Mouse (Mus musculus): ENCODE results near the gene Opcml. TPM values are rescaled to one million over a fixed set of nuclear protein-coding genes. Genes with fewer than 3 reads are reported as not detected.

Opcml gene
- polyA plus RNA-seq (2012; rRNA removed), result 0.04 and 0.17 TPM in 2 replicates

DNA sequence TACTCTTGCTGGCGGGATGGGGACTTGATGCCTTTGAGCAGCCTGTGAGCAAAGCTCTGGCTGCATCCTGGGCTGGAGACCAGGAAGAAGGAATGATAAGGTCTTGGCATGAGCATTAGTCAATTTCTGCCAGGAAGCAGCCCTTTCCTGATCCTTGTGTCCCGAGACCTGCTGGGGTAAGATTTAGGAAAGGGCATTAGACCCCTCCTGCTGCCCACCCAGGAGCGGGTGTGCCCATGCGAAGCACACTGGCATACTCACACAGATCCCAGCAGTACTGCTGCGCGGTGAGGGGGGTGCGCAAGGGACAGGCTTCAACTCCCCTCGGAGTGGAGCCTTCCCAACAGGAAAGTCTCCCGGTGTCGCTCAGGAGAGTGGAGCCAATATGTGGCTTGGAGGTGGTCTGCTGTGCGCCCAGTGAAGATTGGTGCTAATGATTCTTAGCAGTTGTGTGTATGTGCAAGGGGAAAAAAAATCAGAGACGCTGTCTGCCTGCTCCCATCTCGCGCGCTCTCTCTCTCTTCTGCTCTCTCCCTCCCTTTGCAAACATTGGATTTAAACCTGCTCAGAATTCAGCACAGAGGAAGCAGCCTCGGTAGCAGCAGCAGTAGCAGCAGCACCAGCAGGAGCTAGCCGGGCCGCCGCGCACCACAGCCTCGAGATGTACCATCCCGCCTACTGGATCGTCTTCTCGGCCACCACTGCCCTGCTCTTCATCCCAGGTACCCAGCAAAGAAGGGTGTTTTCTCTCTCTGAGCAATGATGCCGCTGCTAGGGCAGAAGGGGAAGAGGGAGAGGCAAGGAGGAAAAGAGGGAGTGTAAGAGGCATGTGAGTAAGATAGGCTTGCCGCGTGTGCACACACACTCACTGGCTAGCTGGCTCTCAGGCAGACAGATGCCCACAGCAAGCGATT is at the start of gene Opcml:
Opcml (plus strand) TSS at position 51 of the 914 bp plus-strand sequence.
- no peak for TF ChIP-seq CTCF (IDR thresholded peaks at IDR 0.05; ENCODE audit: extremely low read depth, insufficient read length, insufficient replicate concordance, low read depth, low read length)
- no peak for TF ChIP-seq POLR2A (IDR thresholded peaks at IDR 0.05; ENCODE audit: low read depth, low read length)
- 4% methylated on average over 28 of the region's 28 CpGs for WGBS
- Histone ChIP-seq H3K4me3 (ENCODE audit: low read depth, low read length) (peak within 1 kb of the TSS; percentile 21; the same call in 1 of the 2 replicates), H3K27me3 (ENCODE audit: control insufficient read depth, insufficient read depth, low read length) (no peaks in the 10 kb centered on the region), H3K4me1 (ENCODE audit: control insufficient read depth, insufficient read depth, insufficient read length, low read length) (no peaks in the 10 kb centered on the region), H3K27ac (ENCODE audit: insufficient read depth, low read depth, low read length) (no peak within 1 kb of the TSS), H3K36me3 (ENCODE audit: control insufficient read depth, insufficient read depth, low read length) (no peaks in the 10 kb centered on the region)

DNA sequence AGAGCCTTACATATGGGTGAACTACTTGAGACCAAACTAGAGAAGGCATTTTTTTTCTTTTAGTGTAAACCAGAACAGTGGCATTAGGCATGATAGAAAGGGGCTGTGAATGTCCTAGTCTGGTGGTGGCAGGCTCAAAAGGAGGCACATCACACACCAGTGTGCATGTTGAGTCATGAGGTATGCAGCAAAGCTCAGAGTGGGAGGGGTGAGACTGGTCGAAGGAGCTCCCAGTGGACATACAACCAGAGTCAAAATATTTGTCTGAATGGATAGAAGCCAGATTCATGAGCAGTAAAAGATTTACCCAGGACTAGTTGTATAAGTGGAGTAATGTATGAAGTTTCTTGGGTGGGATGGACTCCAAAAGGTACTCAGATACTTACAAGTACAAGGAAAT is 31.9 kb upstream of the Opcml start:
- Histone ChIP-seq H3K27me3 (ENCODE audit: control insufficient read depth, insufficient read depth, low read length) (no peaks in the 10 kb centered on the region), H3K4me3 (ENCODE audit: low read depth, low read length) (no peak overlapping the region), H3K27ac (ENCODE audit: insufficient read depth, low read depth, low read length) (no peak overlapping the region), H3K36me3 (ENCODE audit: control insufficient read depth, insufficient read depth, low read length) (no peaks in the 10 kb centered on the region), H3K4me1 (ENCODE audit: control insufficient read depth, insufficient read depth, insufficient read length, low read length) (no peaks in the 10 kb centered on the region)
- 61% methylated on average over 1 of the region's 1 CpGs for WGBS
- TF ChIP-seq POLR2A (IDR thresholded peaks at IDR 0.05; ENCODE audit: low read depth, low read length) (no peak), CTCF (IDR thresholded peaks at IDR 0.05; ENCODE audit: extremely low read depth, insufficient read length, insufficient replicate concordance, low read depth, low read length) (no peak)

DNA sequence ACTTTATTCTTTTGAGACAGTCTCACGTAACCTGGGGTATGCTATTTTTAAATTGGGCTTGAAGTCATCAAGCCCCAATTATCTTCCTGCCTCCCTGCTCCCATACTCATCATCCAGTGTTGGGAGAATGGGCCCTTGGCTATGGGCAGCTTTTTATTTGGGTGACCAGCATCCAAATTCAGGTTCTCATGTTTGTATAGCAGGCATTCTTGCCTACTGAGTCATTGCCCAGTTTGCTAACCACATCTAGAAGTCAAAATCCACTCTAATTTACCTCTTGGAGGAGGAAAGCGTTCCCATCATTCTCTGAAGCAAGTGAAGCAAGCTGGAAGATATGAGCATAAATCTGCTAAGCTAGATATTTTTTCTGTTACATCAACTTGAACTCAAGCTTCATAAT is 29.4 kb upstream of the Opcml start:
- Histone ChIP-seq H3K27ac (ENCODE audit: insufficient read depth, low read depth, low read length) (no peak overlapping the region), H3K4me3 (ENCODE audit: low read depth, low read length) (no peak overlapping the region), H3K36me3 (ENCODE audit: control insufficient read depth, insufficient read depth, low read length) (no peaks in the 10 kb centered on the region), H3K27me3 (ENCODE audit: control insufficient read depth, insufficient read depth, low read length) (no peaks in the 10 kb centered on the region), H3K4me1 (ENCODE audit: control insufficient read depth, insufficient read depth, insufficient read length, low read length) (no peaks in the 10 kb centered on the region)
- WGBS, result 77% methylated on average over 2 of the region's 2 CpGs
- no peak for TF ChIP-seq CTCF (IDR thresholded peaks at IDR 0.05; ENCODE audit: extremely low read depth, insufficient read length, insufficient replicate concordance, low read depth, low read length)

DNA sequence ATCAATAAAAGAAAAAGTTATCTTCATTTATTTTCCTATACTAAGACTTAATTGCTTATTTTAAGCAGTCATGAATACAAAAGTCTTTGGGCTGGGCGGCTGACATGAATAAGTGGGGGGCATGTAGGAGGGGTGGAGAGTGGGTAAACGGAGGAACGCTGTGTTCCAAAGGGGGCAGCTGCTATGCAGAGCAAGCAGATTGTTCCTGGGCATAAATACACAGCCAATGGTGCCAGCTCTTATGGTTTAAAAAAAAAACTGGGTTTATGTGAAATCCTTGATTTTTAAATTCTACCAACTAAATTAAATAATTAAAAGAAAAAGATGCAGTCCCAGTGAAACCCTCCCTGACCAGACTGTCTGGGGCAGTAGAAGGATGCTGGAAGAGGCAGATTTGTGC is 24.1 kb upstream of the Opcml start:
- Histone ChIP-seq H3K4me1 (ENCODE audit: control insufficient read depth, insufficient read depth, insufficient read length, low read length) (no peaks in the 10 kb centered on the region), H3K4me3 (ENCODE audit: low read depth, low read length) (no peak overlapping the region), H3K27ac (ENCODE audit: insufficient read depth, low read depth, low read length) (no peak overlapping the region), H3K27me3 (ENCODE audit: control insufficient read depth, insufficient read depth, low read length) (no peaks in the 10 kb centered on the region; the same call in 1 of the 2 replicates), H3K36me3 (ENCODE audit: control insufficient read depth, insufficient read depth, low read length) (no peaks in the 10 kb centered on the region)
- 84% methylated on average over 3 of the region's 3 CpGs for WGBS
- TF ChIP-seq CTCF (IDR thresholded peaks at IDR 0.05; ENCODE audit: extremely low read depth, insufficient read length, insufficient replicate concordance, low read depth, low read length) (no peak), POLR2A (IDR thresholded peaks at IDR 0.05; ENCODE audit: low read depth, low read length) (no peak)

DNA sequence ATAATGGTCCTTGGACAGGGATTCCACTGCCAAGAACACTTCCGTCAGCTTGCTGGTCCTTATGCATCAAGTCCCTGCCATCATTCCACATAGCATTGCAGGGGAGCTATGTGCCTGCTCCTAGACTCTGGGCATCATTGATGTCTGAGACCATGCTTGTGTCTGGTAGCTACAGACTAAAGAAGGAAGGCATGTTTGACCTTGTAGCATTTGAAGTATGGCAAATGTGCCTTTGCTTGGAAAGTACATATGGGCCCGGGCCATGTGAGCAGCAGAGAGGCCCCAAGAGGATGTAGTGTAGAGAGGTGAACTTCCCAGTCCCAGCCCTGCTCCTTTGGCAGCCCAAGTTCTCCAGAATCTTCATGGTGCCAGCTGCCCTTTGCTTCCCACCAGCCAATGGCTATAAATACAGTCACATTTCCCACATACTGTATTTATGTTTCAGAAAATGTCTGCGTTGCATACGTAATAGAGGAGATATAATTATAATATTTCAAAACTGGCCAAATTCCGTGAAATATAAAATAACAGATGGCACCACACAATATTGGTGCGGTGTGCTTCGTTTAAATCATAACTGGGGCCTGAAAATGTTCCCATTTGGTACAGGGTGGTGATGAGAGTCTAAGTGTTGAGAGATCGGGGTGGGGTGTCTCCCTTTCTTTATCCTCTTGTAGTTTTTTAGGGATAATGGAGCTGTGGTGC is 23.2 kb upstream of the Opcml start:
- Histone ChIP-seq H3K27ac (ENCODE audit: insufficient read depth, low read depth, low read length) (no peak overlapping the region), H3K4me3 (ENCODE audit: low read depth, low read length) (no peak overlapping the region), H3K36me3 (ENCODE audit: control insufficient read depth, insufficient read depth, low read length) (no peaks in the 10 kb centered on the region), H3K4me1 (ENCODE audit: control insufficient read depth, insufficient read depth, insufficient read length, low read length) (no peaks in the 10 kb centered on the region), H3K27me3 (ENCODE audit: control insufficient read depth, insufficient read depth, low read length) (no peaks in the 10 kb centered on the region; the same call in 1 of the 2 replicates)
- TF ChIP-seq CTCF (IDR thresholded peaks at IDR 0.05; ENCODE audit: extremely low read depth, insufficient read length, insufficient replicate concordance, low read depth, low read length) (no peak), POLR2A (IDR thresholded peaks at IDR 0.05; ENCODE audit: low read depth, low read length) (no peak)
- 81% methylated on average over 8 of the region's 8 CpGs for WGBS

DNA sequence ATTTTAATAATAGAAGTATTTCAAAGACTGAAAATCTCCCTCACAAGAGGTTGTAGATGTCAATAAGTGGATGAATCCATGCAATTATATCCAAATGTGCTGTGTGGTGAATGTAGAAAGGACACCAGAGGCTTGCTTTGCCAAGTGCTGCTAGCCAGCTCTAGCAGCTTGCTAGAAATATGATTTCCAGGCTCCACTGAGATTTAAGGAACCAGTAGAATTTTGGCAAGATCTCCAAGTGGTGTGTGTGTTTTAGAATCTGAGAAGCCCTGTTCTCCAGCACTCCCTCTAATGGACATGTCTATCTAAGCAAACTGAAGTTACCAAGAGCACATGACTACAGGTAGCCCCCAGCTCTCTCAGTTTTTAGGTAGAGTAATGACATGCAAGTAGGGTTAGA is 21.8 kb upstream of the Opcml start:
- Histone ChIP-seq H3K27me3 (ENCODE audit: control insufficient read depth, insufficient read depth, low read length) (no peaks in the 10 kb centered on the region; the same call in 1 of the 2 replicates), H3K27ac (ENCODE audit: insufficient read depth, low read depth, low read length) (no peak overlapping the region)

More for the DNA sequence above, 21.8 kb upstream of the Opcml start:
- Histone ChIP-seq H3K36me3 (ENCODE audit: control insufficient read depth, insufficient read depth, low read length) (no peaks in the 10 kb centered on the region), H3K4me3 (ENCODE audit: low read depth, low read length) (no peak overlapping the region), H3K4me1 (ENCODE audit: control insufficient read depth, insufficient read depth, insufficient read length, low read length) (no peaks in the 10 kb centered on the region)
- TF ChIP-seq POLR2A (IDR thresholded peaks at IDR 0.05; ENCODE audit: low read depth, low read length) (no peak), CTCF (IDR thresholded peaks at IDR 0.05; ENCODE audit: extremely low read depth, insufficient read length, insufficient replicate concordance, low read depth, low read length) (no peak)

Measured in small intestine, adult 2 months (tissue).